ENCODE assay signal across 20 mouse cellular contexts in genomic region chr6:29522626-29523300, GRCm38 (mm10). TPM values are rescaled to one million over a fixed set of nuclear protein-coding genes. Genes with fewer than 3 reads are reported as not detected.
DNase-seq lines count a peak whose midpoint lies in the region; TF ChIP-seq lines count a peak whose summit lies in the region.
"Had no signal": no experiment of that assay in that cellular context is flagged by ENCODE, and none has a peak within 500 bp of the region (broad histone marks: within the 10 kb centered on the region; RNA-seq: fewer than 3 reads in every experiment).

No protein-coding gene starts in this region.

- 53% methylated on average over 6 of the region's 6 CpGs for WGBS in spleen, adult 2 months

- peak overlapping the region; percentile 79 for H3K27ac ChIP-seq in spleen, adult 2 months (ENCODE audit: insufficient read depth, low read length)
- H3K27ac ChIP-seq: embryonic facial prominence, embryonic 15.5 days; forebrain, embryonic 13.5 days; hindbrain, postnatal 0 days had no signal

- H3K36me3 ChIP-seq in spleen, adult 2 months (ENCODE audit: control insufficient read depth, insufficient read depth, low read length) = no peaks in the 10 kb centered on the region
- H3K36me3 ChIP-seq: embryonic facial prominence, embryonic 15.5 days had no signal

- DNase-seq in kidney, adult 11 months = peak; percentile 67
- no peak for DNase-seq in kidney, postnatal 4 days
- DNase-seq in spleen, adult 2 months (ENCODE audit: low read depth in 1 of 2, low spot score in 2 of 2) = no peak
- DNase-seq in spleen, adult 18-20 months = no peak
- peak; percentile 83 for DNase-seq in kidney, adult 9 months
- no peak for DNase-seq in adrenal gland, postnatal 25 days
- DNase-seq in layer of hippocampus, adult 8-10 months (ENCODE audit: low spot score in 2 of 2) = no peak
- DNase-seq: adrenal gland, adult 8-10 months; cerebellum, adult 9-10 months; lung, adult 2 months; midbrain, embryonic 14.5 days; right cerebral cortex, adult 18-20 months had no signal

- TF ChIP-seq POLR2A in spleen, adult 2 months (IDR thresholded peaks at IDR 0.05; ENCODE audit: low read depth, low read length) = no peak

- TF ChIP-seq CTCF in spleen, adult 2 months (IDR thresholded peaks at IDR 0.05; ENCODE audit: extremely low read depth, insufficient read depth, insufficient read length, insufficient replicate concordance) = no peak

- no peaks in the 10 kb centered on the region; the same call in 1 of the 2 replicates for H3K27me3 ChIP-seq in spleen, adult 2 months (ENCODE audit: control insufficient read depth, insufficient read depth, low read length)

- H3K4me3 ChIP-seq in spleen, adult 2 months (ENCODE audit: extremely low read depth, insufficient read depth, insufficient read length) = no peak overlapping the region
- H3K4me3 ChIP-seq: embryonic facial prominence, embryonic 15.5 days; forebrain, embryonic 13.5 days had no signal

- H3K4me1 ChIP-seq in spleen, adult 2 months (ENCODE audit: control insufficient read depth, insufficient read depth, insufficient read length) = peaks cover 11% of the 10 kb centered on the region; the same call in 1 of the 2 replicates

RNA-seq across cellular contexts. Expression of gene Irf5, which starts 3.7 kb away (rescaled TPM):
- 136 and 178 TPM in 2 replicates for polyA plus RNA-seq in spleen, adult 2 months (2012; rRNA removed)
- 2.6 and 4.6 TPM in 2 replicates for total RNA-seq in adrenal gland, postnatal 25 days (2021)
- 10 to 100 TPM in 2 of 4 experiments, 1 to 10 TPM in 2; 3.8 to 16.9 (median 12.2) TPM for total RNA-seq in layer of hippocampus, adult 8-10 months (2022)

RNA-seq across cellular contexts. Expression of gene Kcp, which starts 15.0 kb away (rescaled TPM):
- polyA plus RNA-seq in spleen, adult 2 months (2012; rRNA removed) = 10.1 and 10.2 TPM in 2 replicates
- total RNA-seq in adrenal gland, postnatal 25 days (2021) = 2.6 and 3.1 TPM in 2 replicates
- total RNA-seq in layer of hippocampus, adult 8-10 months (2022) = 1 to 10 TPM; 1.4 to 3.5 (median 1.8) TPM

RNA-seq across cellular contexts. Expression of gene Atp6v1fnb, which starts 51.5 kb away (rescaled TPM):
- polyA plus RNA-seq in spleen, adult 2 months (2012; rRNA removed) = 0.34 TPM in 1 of 2 replicates, not detected in the other
- not detected in 2 replicates for total RNA-seq in adrenal gland, postnatal 25 days (2021)
- under 1 TPM in 2 of 4 experiments, not detected in 2; 0.61 to 0.75 TPM for total RNA-seq in layer of hippocampus, adult 8-10 months (2022)
- total RNA-seq: heart, adult 18-20 months; heart, postnatal 25 days; hindbrain, postnatal 0 days; MEL had no signal
- polyA plus RNA-seq: embryonic facial prominence, embryonic 15.5 days; hindbrain, postnatal 0 days; limb, embryonic 11.5 days; midbrain, embryonic 14.5 days; urinary bladder, adult 2 months had no signal

RNA-seq across cellular contexts. Expression of gene Atp6v1f, which starts 55.2 kb away (rescaled TPM):
- 182 and 226 TPM in 2 replicates for polyA plus RNA-seq in spleen, adult 2 months (2012; rRNA removed)
- total RNA-seq in adrenal gland, postnatal 25 days (2021) = 195 TPM in 2 replicates
- 100 to 1,000 TPM; 221 to 280 (median 257) TPM for total RNA-seq in layer of hippocampus, adult 8-10 months (2022)

Comparison
In these comparisons a context has a peak if more than half of its experiments do, and no peak if none do; other contexts are left out.
1. DNase-seq: peak in kidney, adult 11 months (single experiment) and kidney, adult 9 months (single experiment); none in kidney, postnatal 4 days (0 of 2), spleen, adult 2 months (0 of 2), spleen, adult 18-20 months (0 of 2), adrenal gland, postnatal 25 days (single experiment) and layer of hippocampus, adult 8-10 months (0 of 2).